Mouse (Mus musculus): ENCODE results near the gene Ajap1.

- TF ChIP-seq FLI1 (IDR thresholded peaks at IDR 0.05; ENCODE audit: low read length) (no peak), GATA1 (IDR thresholded peaks at IDR 0.05; ENCODE audit: borderline replicate concordance, low read length) (no peak)
Observed at GRCm38 (mm10) chr4:153429971-153430370, 52.6 kb downstream of the Ajap1 start.

All from megakaryocyte, embryonic 14.5 days (primary cell).